Mouse (Mus musculus) cerebellum, adult (tissue): ENCODE measurements at regions not wholly inside any gene's neighbourhood (a gene's known extent, or its start where the extent isn't known, plus 50 kb on each side); places are given as distances from the start of the nearest gene placed in this dataset.

Experiments used
- ATAC-seq: cut with Nextera tagmentation; 2 replicates; pipeline ENCODE4 v1.9.2; 2017; ENCODE audit warnings: mild to moderate bottlenecking, moderate library complexity, mixed read lengths; ENCODE audit not compliant: insufficient number of reproducible peaks, low FRiP score, low TSS enrichment

- ATAC-seq = no peak
Measured at GRCm38 (mm10) chr19:48090393-48090792, 115.4 kb upstream of the Sorcs3 start.

GRCm38 (mm10) chr19:48097363-48097762 is 108.5 kb upstream of the Sorcs3 start:
- no peak for ATAC-seq

- ATAC-seq = no peak
Measured at GRCm38 (mm10) chr19:48097942-48098596, 107.8 kb upstream of the Sorcs3 start.

GRCm38 (mm10) chr19:48100991-48101390 is 104.8 kb upstream of the Sorcs3 start:
- no peak for ATAC-seq

- no peak for ATAC-seq
Measured at GRCm38 (mm10) chr19:48115155-48115554, 90.7 kb upstream of the Sorcs3 start.

- ATAC-seq = no peak
Measured at GRCm38 (mm10) chr19:48115728-48116127, 90.1 kb upstream of the Sorcs3 start.

- ATAC-seq = no peak
Measured at GRCm38 (mm10) chr19:48116689-48117088, 89.1 kb upstream of the Sorcs3 start.

GRCm38 (mm10) chr19:48117646-48118045 is 88.2 kb upstream of the Sorcs3 start:
- ATAC-seq = no peak

- ATAC-seq = no peak
Measured at GRCm38 (mm10) chr19:48122281-48122680, 83.5 kb upstream of the Sorcs3 start.

GRCm38 (mm10) chr19:48123777-48124176 is 82.0 kb upstream of the Sorcs3 start:
- ATAC-seq = no peak

GRCm38 (mm10) chr19:48125731-48126130 is 80.1 kb upstream of the Sorcs3 start:
- ATAC-seq = no peak

- no peak for ATAC-seq
Measured at GRCm38 (mm10) chr19:48128089-48128488, 77.7 kb upstream of the Sorcs3 start.

GRCm38 (mm10) chr19:48136231-48136630 is 69.6 kb upstream of the Sorcs3 start:
- no peak for ATAC-seq

- 0 out of 2 replicates have a peak, but pooled peaks have one; percentile 59 for ATAC-seq
Measured at GRCm38 (mm10) chr19:48144129-48144528, 61.7 kb upstream of the Sorcs3 start.
